Mouse (Mus musculus): Measurements from ENCODE around the gene Dazap2. TPM values are rescaled to one million over a fixed set of nuclear protein-coding genes. Genes with fewer than 3 reads are reported as not detected.
A peak's percentile ranks its signal among the peaks of the same experiment; 100 is the strongest.

Gene Dazap2
- polyA plus RNA-seq, 1 experiment from 2014 or later, result 254 TPM

- no peaks in the 10 kb centered on the region for H3K9me3 ChIP-seq (ENCODE audit: control insufficient read depth, low read length)
- peak overlapping the region; percentile 97 for H3K4me2 ChIP-seq (ENCODE audit: low read length)
- H3K27ac ChIP-seq (replicated peaks in 1 of 2; ENCODE audit: control insufficient read depth in 1 of 2, insufficient read depth in 1 of 2, low read depth in 2 of 2, low read length in 2 of 2), result no peak overlapping the region
- no peaks in the 10 kb centered on the region for H3K36me3 ChIP-seq (ENCODE audit: control insufficient read depth, insufficient read depth, low read length)
- peak overlapping the region in 1 of 2 experiments; percentile 67; a peak in 2 of 4 replicates for H3K4me3 ChIP-seq (ENCODE audit: control insufficient read depth in 1 of 2, insufficient read depth in 1 of 2, low read depth in 1 of 2, low read length in 2 of 2)
- ATAC-seq (ENCODE audit: insufficient number of reproducible peaks, insufficient read depth, low FRiP score, low read depth), result no peak
- peaks cover 11 to 25% of the 10 kb centered on the region in 2 experiments for H3K4me1 ChIP-seq (ENCODE audit: control insufficient read depth in 2 of 2, insufficient read depth in 2 of 2, low read length in 2 of 2)
- WGBS, result 14% methylated on average over 6 of the region's 6 CpGs
- no peak overlapping the region for H3K9ac ChIP-seq (ENCODE audit: low read length)
- H3K27me3 ChIP-seq (ENCODE audit: control insufficient read depth, insufficient read depth, low read length), result peaks cover 25% of the 10 kb centered on the region
Observed at GRCm38 (mm10) chr15:100637661-100638060, 22.5 kb downstream of the Dazap2 start.

DNA sequence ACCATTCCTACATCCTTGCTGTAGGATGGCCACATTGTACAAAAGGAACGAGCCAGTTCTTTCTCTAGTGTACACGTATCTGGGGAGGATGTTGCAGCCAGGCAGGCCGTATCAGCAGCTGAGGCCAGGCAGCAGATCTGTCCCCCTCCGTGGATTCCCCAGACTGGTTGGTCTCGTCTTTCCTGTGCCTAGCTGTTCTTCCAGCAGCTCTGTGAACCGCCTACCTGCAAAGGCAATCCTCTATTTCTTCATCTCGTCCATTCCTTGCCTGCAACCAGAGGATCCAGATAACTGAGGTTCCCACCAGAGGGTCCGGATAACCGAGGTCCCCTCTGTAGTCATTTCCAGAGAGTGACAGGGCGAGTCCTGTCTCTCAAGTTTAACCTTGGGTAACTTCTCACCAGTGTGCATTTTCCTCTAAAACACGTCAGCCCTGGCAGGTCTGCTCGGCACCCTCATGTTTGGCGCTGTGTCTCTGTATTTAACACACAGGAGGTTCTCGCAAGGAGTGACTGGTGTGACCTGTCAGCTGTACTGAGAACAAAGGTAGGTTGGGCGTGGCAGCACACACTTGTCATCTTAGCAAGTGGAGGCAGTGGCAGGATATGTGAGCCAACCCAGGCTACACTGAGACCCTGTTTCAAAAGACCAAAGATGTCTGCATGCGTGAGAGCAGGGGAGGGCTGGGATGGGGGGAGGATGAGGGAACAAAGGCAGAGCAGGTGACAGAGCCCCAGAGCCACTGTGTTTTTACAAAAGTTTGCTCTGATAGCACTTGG is 25.0 kb downstream of the Dazap2 start:
- ATAC-seq (ENCODE audit: insufficient number of reproducible peaks, insufficient read depth, low FRiP score, low read depth), result no peak
- Histone ChIP-seq H3K27me3 (ENCODE audit: control insufficient read depth, insufficient read depth, low read length) (peaks cover 21% of the 10 kb centered on the region), H3K4me3 (ENCODE audit: control insufficient read depth in 1 of 2, insufficient read depth in 1 of 2, low read depth in 1 of 2, low read length in 2 of 2) (no peak overlapping the region), H3K9me3 (ENCODE audit: control insufficient read depth, low read length) (no peaks in the 10 kb centered on the region), H3K9ac (ENCODE audit: low read length) (no peak overlapping the region), H3K4me1 (ENCODE audit: control insufficient read depth in 2 of 2, insufficient read depth in 2 of 2, low read length in 2 of 2) (peaks cover 11 to 24% of the 10 kb centered on the region in 2 experiments), H3K27ac (replicated peaks in 1 of 2; ENCODE audit: control insufficient read depth in 1 of 2, insufficient read depth in 1 of 2, low read depth in 2 of 2, low read length in 2 of 2) (peak overlapping the region in 1 of 2 experiments; percentile 44; a peak in 1 of 4 replicates), H3K4me2 (ENCODE audit: low read length) (0 out of 2 replicates have a peak overlapping the region, but pooled peaks have one; percentile 41), H3K36me3 (ENCODE audit: control insufficient read depth, insufficient read depth, low read length) (no peaks in the 10 kb centered on the region)
- 67% methylated on average over 16 of the region's 16 CpGs for WGBS

DNA sequence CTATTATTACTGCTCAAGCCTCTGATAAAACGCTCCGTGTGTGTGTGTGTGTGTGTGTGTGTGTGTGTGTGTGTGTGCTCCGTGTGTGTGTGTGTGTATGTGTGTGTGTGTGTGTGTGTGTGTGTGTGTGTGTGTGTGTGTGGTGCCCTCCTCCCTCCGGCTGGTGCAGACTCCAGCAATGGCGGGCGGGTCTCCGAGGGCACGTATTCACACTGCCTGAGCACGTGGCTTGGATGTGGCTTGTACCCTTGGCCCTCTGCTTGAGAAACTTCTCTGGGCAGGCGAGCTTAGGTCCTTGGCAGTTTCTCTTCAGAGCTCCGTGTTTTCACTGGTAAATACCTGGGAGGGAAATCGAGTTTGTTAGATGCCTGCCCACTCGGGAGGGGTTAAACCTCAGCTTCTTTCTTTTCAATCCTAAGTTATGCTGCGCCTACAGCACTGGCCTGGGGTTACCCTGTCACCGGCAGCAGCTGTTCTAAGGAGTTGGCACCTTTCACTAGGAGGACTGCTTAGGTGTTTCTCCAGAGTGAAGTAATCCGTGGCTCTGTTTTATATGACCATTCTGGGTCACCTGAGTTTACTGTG is 26.2 kb downstream of the Dazap2 start:
- Histone ChIP-seq H3K36me3 (ENCODE audit: control insufficient read depth, insufficient read depth, low read length) (no peaks in the 10 kb centered on the region), H3K4me3 (ENCODE audit: control insufficient read depth in 1 of 2, insufficient read depth in 1 of 2, low read depth in 1 of 2, low read length in 2 of 2) (no peak overlapping the region), H3K4me2 (ENCODE audit: low read length) (peak overlapping the region; percentile 41; the same call in 1 of the 2 replicates), H3K4me1 (ENCODE audit: control insufficient read depth in 2 of 2, insufficient read depth in 2 of 2, low read length in 2 of 2) (peaks cover 11 to 17% of the 10 kb centered on the region in 2 experiments), H3K9ac (ENCODE audit: low read length) (no peak overlapping the region), H3K9me3 (ENCODE audit: control insufficient read depth, low read length) (no peaks in the 10 kb centered on the region), H3K27me3 (ENCODE audit: control insufficient read depth, insufficient read depth, low read length) (peaks cover 10% of the 10 kb centered on the region; the same call in 1 of the 2 replicates), H3K27ac (replicated peaks in 1 of 2; ENCODE audit: control insufficient read depth in 1 of 2, insufficient read depth in 1 of 2, low read depth in 2 of 2, low read length in 2 of 2) (peak overlapping the region in 1 of 2 experiments; percentile 44; a peak in 2 of 4 replicates)
- ATAC-seq (ENCODE audit: insufficient number of reproducible peaks, insufficient read depth, low FRiP score, low read depth), result no peak
- WGBS, result 57% methylated on average over 15 of the region's 16 CpGs

GRCm38 (mm10) chr15:100642451-100642850 is 27.3 kb downstream of the Dazap2 start:
- 87% methylated on average over 7 of the region's 7 CpGs for WGBS
- H3K9ac ChIP-seq (ENCODE audit: low read length), result no peak overlapping the region
- H3K4me2 ChIP-seq (ENCODE audit: low read length), result no peak overlapping the region
- no peaks in the 10 kb centered on the region for H3K27me3 ChIP-seq (ENCODE audit: control insufficient read depth, insufficient read depth, low read length)
- H3K9me3 ChIP-seq (ENCODE audit: control insufficient read depth, low read length), result no peaks in the 10 kb centered on the region
- no peak overlapping the region for H3K4me3 ChIP-seq (ENCODE audit: control insufficient read depth in 1 of 2, insufficient read depth in 1 of 2, low read depth in 1 of 2, low read length in 2 of 2)
- no peaks in the 10 kb centered on the region for H3K36me3 ChIP-seq (ENCODE audit: control insufficient read depth, insufficient read depth, low read length)
- H3K4me1 ChIP-seq (ENCODE audit: control insufficient read depth in 2 of 2, insufficient read depth in 2 of 2, low read length in 2 of 2), result peaks cover 8% of the 10 kb centered on the region in 2 experiments
- no peak overlapping the region for H3K27ac ChIP-seq (replicated peaks in 1 of 2; ENCODE audit: control insufficient read depth in 1 of 2, insufficient read depth in 1 of 2, low read depth in 2 of 2, low read length in 2 of 2)
- ATAC-seq (ENCODE audit: insufficient number of reproducible peaks, insufficient read depth, low FRiP score, low read depth), result no peak

DNA sequence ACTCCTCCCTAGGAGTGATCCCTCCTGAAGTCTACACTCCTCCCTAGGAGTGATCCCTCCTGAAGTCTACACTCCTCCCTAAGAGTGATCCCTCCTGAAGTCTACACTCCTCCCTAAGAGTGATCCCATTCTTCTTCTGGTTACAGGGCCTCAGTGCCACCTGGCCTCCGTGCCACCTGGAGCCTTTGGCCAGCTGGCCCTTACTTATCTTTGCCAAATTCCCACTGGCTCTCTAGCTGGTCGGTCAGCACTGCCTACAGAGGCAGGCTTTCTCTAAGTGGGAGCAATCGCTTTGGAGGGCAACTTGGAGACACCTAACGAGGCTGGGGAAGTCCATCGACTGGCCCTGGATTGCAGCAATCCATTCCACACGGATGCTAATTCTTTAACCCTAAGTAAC is 31.0 kb downstream of the Dazap2 start:
- Histone ChIP-seq H3K9ac (ENCODE audit: low read length) (no peak overlapping the region), H3K9me3 (ENCODE audit: control insufficient read depth, low read length) (no peaks in the 10 kb centered on the region), H3K27me3 (ENCODE audit: control insufficient read depth, insufficient read depth, low read length) (no peaks in the 10 kb centered on the region), H3K36me3 (ENCODE audit: control insufficient read depth, insufficient read depth, low read length) (no peaks in the 10 kb centered on the region), H3K4me3 (ENCODE audit: control insufficient read depth in 1 of 2, insufficient read depth in 1 of 2, low read depth in 1 of 2, low read length in 2 of 2) (no peak overlapping the region), H3K4me1 (ENCODE audit: control insufficient read depth in 2 of 2, insufficient read depth in 2 of 2, low read length in 2 of 2) (peaks cover 0 to 4% of the 10 kb centered on the region in 2 experiments; a peak in 3 of 4 replicates), H3K4me2 (ENCODE audit: low read length) (no peak overlapping the region), H3K27ac (replicated peaks in 1 of 2; ENCODE audit: control insufficient read depth in 1 of 2, insufficient read depth in 1 of 2, low read depth in 2 of 2, low read length in 2 of 2) (no peak overlapping the region)
- WGBS, result 70% methylated on average over 6 of the region's 6 CpGs
- ATAC-seq (ENCODE audit: insufficient number of reproducible peaks, insufficient read depth, low FRiP score, low read depth), result no peak

GRCm38 (mm10) chr15:100650111-100650510 is 35.0 kb downstream of the Dazap2 start:
- WGBS, result 75% methylated on average over 10 of the region's 10 CpGs
- H3K9ac ChIP-seq (ENCODE audit: low read length), result no peak overlapping the region
- H3K27me3 ChIP-seq (ENCODE audit: control insufficient read depth, insufficient read depth, low read length), result no peaks in the 10 kb centered on the region
- no peaks in the 10 kb centered on the region; a peak in 2 of 4 replicates for H3K4me1 ChIP-seq (ENCODE audit: control insufficient read depth in 2 of 2, insufficient read depth in 2 of 2, low read length in 2 of 2)
- H3K4me3 ChIP-seq (ENCODE audit: control insufficient read depth in 1 of 2, insufficient read depth in 1 of 2, low read depth in 1 of 2, low read length in 2 of 2), result no peak overlapping the region
- no peak overlapping the region for H3K4me2 ChIP-seq (ENCODE audit: low read length)
- no peaks in the 10 kb centered on the region for H3K36me3 ChIP-seq (ENCODE audit: control insufficient read depth, insufficient read depth, low read length)
- H3K9me3 ChIP-seq (ENCODE audit: control insufficient read depth, low read length), result no peaks in the 10 kb centered on the region
- H3K27ac ChIP-seq (replicated peaks in 1 of 2; ENCODE audit: control insufficient read depth in 1 of 2, insufficient read depth in 1 of 2, low read depth in 2 of 2, low read length in 2 of 2), result no peak overlapping the region
- ATAC-seq (ENCODE audit: insufficient number of reproducible peaks, insufficient read depth, low FRiP score, low read depth), result no peak

- H3K27ac ChIP-seq (replicated peaks in 1 of 2; ENCODE audit: control insufficient read depth in 1 of 2, insufficient read depth in 1 of 2, low read depth in 2 of 2, low read length in 2 of 2), result no peak overlapping the region
- no peaks in the 10 kb centered on the region for H3K36me3 ChIP-seq (ENCODE audit: control insufficient read depth, insufficient read depth, low read length)
- H3K27me3 ChIP-seq (ENCODE audit: control insufficient read depth, insufficient read depth, low read length), result no peaks in the 10 kb centered on the region
- whole genome bisulfite sequencing, result 54% methylated on average over 9 of the region's 9 CpGs
- H3K9ac ChIP-seq (ENCODE audit: low read length), result no peak overlapping the region
- no peaks in the 10 kb centered on the region; a peak in 2 of 4 replicates for H3K4me1 ChIP-seq (ENCODE audit: control insufficient read depth in 2 of 2, insufficient read depth in 2 of 2, low read length in 2 of 2)
- no peak overlapping the region for H3K4me3 ChIP-seq (ENCODE audit: control insufficient read depth in 1 of 2, insufficient read depth in 1 of 2, low read depth in 1 of 2, low read length in 2 of 2)
- no peak for ATAC-seq (ENCODE audit: insufficient number of reproducible peaks, insufficient read depth, low FRiP score, low read depth)
- H3K9me3 ChIP-seq (ENCODE audit: control insufficient read depth, low read length), result no peaks in the 10 kb centered on the region
- H3K4me2 ChIP-seq (ENCODE audit: low read length), result no peak overlapping the region
Observed at GRCm38 (mm10) chr15:100651610-100652009, 36.5 kb downstream of the Dazap2 start.

All from heart, embryonic 14.5 days (tissue).